Comparison of ENCODE assay signal across 10 mouse cellular contexts in the genomic region with DNA sequence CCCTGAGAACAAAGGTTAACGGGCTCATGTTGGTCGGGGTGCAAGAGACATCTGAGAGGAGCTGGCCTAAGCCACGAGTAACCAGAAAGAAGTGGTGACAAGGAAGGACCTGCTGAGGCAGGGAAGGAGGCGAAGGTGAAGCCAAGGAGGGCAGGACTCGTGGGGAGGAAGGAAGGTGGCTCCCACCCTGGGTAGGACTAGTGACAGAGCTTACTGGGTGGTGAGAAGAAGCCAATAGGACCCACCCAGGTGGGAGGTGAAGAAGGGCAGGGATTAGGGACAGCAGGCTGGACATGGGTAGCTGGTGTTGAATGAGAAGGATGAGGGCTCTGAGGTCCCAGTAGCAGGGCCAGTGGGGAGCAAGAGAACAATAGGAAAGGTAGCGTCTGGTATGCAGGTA. TPM values are rescaled to one million over a fixed set of nuclear protein-coding genes. Genes with fewer than 3 reads are reported as not detected.
A peak's percentile ranks its signal among the peaks of the same experiment; 100 is the strongest.
DNase-seq lines count a peak whose midpoint lies in the region; ATAC-seq and TF ChIP-seq lines count a peak whose summit lies in the region.
"Had no signal": no experiment of that assay in that cellular context is flagged by ENCODE, and none has a peak within 500 bp of the region (broad histone marks: within the 10 kb centered on the region; RNA-seq: fewer than 3 reads in every experiment).

No protein-coding gene starts in this region.

- DNase-seq in layer of hippocampus, adult 2 months (ENCODE audit: low spot score in 2 of 2): no peak
- DNase-seq in layer of hippocampus, postnatal 14 days (ENCODE audit: low spot score in 2 of 2): no peak
- DNase-seq in forebrain, embryonic 11.5 days (ENCODE audit: low spot score): no peak
- no peak for DNase-seq in cerebellum, adult 9-10 months
- DNase-seq in lung, postnatal 25 days (ENCODE audit: low spot score): no peak
- DNase-seq in lung, postnatal 4 days: no peak
- DNase-seq: kidney, postnatal 36 days; lung, postnatal 14 days had no signal

- no peak for ATAC-seq in forebrain, embryonic 11.5 days (replicated peaks; ENCODE audit: low FRiP score)
- no peak for ATAC-seq in hindbrain, embryonic 16.5 days
- ATAC-seq in midbrain, embryonic 16.5 days: no peak

- peaks cover 19% of the 10 kb centered on the region; the same call in 1 of the 2 replicates for H3K36me3 ChIP-seq in forebrain, embryonic 11.5 days (ENCODE audit: control insufficient read depth, insufficient read depth, low read length)
- H3K36me3 ChIP-seq in hindbrain, embryonic 16.5 days (ENCODE audit: control insufficient read depth, insufficient read depth, low read length): peaks cover 23% of the 10 kb centered on the region
- H3K36me3 ChIP-seq in midbrain, embryonic 16.5 days (ENCODE audit: control insufficient read depth, insufficient read depth, low read length): peaks cover 28% of the 10 kb centered on the region

- peak overlapping the region; percentile 68 for H3K9ac ChIP-seq in forebrain, embryonic 11.5 days (ENCODE audit: low read length)
- peak overlapping the region; percentile 47 for H3K9ac ChIP-seq in hindbrain, embryonic 16.5 days (ENCODE audit: low read depth, low read length)
- H3K9ac ChIP-seq in midbrain, embryonic 16.5 days (ENCODE audit: low read depth, low read length): peak overlapping the region; percentile 85

- H3K9me3 ChIP-seq in forebrain, embryonic 11.5 days (ENCODE audit: control insufficient read depth, low read length): no peaks in the 10 kb centered on the region
- no peaks in the 10 kb centered on the region for H3K9me3 ChIP-seq in hindbrain, embryonic 16.5 days (ENCODE audit: control insufficient read depth, low read length)
- no peaks in the 10 kb centered on the region for H3K9me3 ChIP-seq in midbrain, embryonic 16.5 days (replicated peaks; ENCODE audit: control insufficient read depth, low read length, poor library complexity, severe bottlenecking)

- H3K27me3 ChIP-seq in forebrain, embryonic 11.5 days (ENCODE audit: control insufficient read depth, insufficient read depth, low read length): no peaks in the 10 kb centered on the region
- H3K27me3 ChIP-seq in hindbrain, embryonic 16.5 days (replicated peaks; ENCODE audit: control insufficient read depth, insufficient read depth, low read length): no peaks in the 10 kb centered on the region
- no peaks in the 10 kb centered on the region for H3K27me3 ChIP-seq in midbrain, embryonic 16.5 days (ENCODE audit: control insufficient read depth, insufficient read depth, low read depth, low read length)

- WGBS in forebrain, embryonic 11.5 days: 20% methylated on average over 6 of the region's 6 CpGs
- WGBS in hindbrain, embryonic 16.5 days: 25% methylated on average over 6 of the region's 6 CpGs
- WGBS in midbrain, embryonic 16.5 days: 22% methylated on average over 6 of the region's 6 CpGs

- H3K4me2 ChIP-seq in forebrain, embryonic 11.5 days (ENCODE audit: low read depth, low read length, severe bottlenecking): peak overlapping the region; percentile 65
- H3K4me2 ChIP-seq in hindbrain, embryonic 16.5 days (ENCODE audit: low read length): peak overlapping the region; percentile 85
- peak overlapping the region; percentile 91 for H3K4me2 ChIP-seq in midbrain, embryonic 16.5 days (ENCODE audit: low read length)

- no peak for TF ChIP-seq CTCF in layer of hippocampus, adult 2 months (conservative IDR thresholded peaks at IDR 0.05)

- H3K4me3 ChIP-seq in layer of hippocampus, adult 2 months: peak overlapping the region; percentile 60
- H3K4me3 ChIP-seq in forebrain, embryonic 11.5 days (ENCODE audit: low read depth, low read length): peak overlapping the region; percentile 38
- no peak overlapping the region; the same call in 1 of the 2 replicates for H3K4me3 ChIP-seq in hindbrain, embryonic 16.5 days (ENCODE audit: low read length)
- H3K4me3 ChIP-seq in midbrain, embryonic 16.5 days (ENCODE audit: low read depth, low read length): peak overlapping the region; percentile 43

- peaks cover 39% of the 10 kb centered on the region for H3K4me1 ChIP-seq in forebrain, embryonic 11.5 days (replicated peaks; ENCODE audit: control insufficient read depth, insufficient read depth, low read length)
- H3K4me1 ChIP-seq in hindbrain, embryonic 16.5 days (ENCODE audit: control insufficient read depth, insufficient read depth, low read depth, low read length): peaks cover 46% of the 10 kb centered on the region
- peaks cover 51% of the 10 kb centered on the region for H3K4me1 ChIP-seq in midbrain, embryonic 16.5 days (ENCODE audit: control insufficient read depth, insufficient read depth, low read length)

- H3K27ac ChIP-seq in layer of hippocampus, adult 2 months: peak overlapping the region; percentile 77
- H3K27ac ChIP-seq in forebrain, embryonic 11.5 days (ENCODE audit: low read depth, low read length): no peak overlapping the region
- no peak overlapping the region for H3K27ac ChIP-seq in hindbrain, embryonic 16.5 days (ENCODE audit: low read depth, low read length)
- H3K27ac ChIP-seq in midbrain, embryonic 16.5 days (ENCODE audit: low read length): no peak overlapping the region

RNA-seq across cellular contexts. Expression of gene Syngap1, which starts 12.1 kb away (rescaled TPM):
- 100 to 1,000 TPM; 463 to 497 TPM for total RNA-seq in layer of hippocampus, adult 2 months (2021)
- 100 to 1,000 TPM; 512 to 532 TPM for total RNA-seq in layer of hippocampus, postnatal 14 days (2021)
- 3.2 and 4.2 TPM in 2 replicates for polyA plus RNA-seq in forebrain, embryonic 11.5 days (2014; fragmentation: Nextera tagmentation; extraction: Ambion mirVana)
- 2.5 and 4.9 TPM in 2 replicates for polyA plus RNA-seq in hindbrain, embryonic 16.5 days (2015; fragmentation: Nextera tagmentation; extraction: Ambion mirVana)
- polyA plus RNA-seq in midbrain, embryonic 16.5 days (2015; fragmentation: Nextera tagmentation; extraction: Ambion mirVana): 4.3 and 4.6 TPM in 2 replicates

RNA-seq across cellular contexts. Expression of gene Cuta, which starts 13.8 kb away (rescaled TPM):
- 10 to 100 TPM; 91.3 to 95.8 TPM for total RNA-seq in layer of hippocampus, adult 2 months (2021)
- 100 to 1,000 TPM; 109 to 115 TPM for total RNA-seq in layer of hippocampus, postnatal 14 days (2021)
- 141 and 154 TPM in 2 replicates for polyA plus RNA-seq in forebrain, embryonic 11.5 days (2014; fragmentation: Nextera tagmentation; extraction: Ambion mirVana)
- 140 and 150 TPM in 2 replicates for polyA plus RNA-seq in hindbrain, embryonic 16.5 days (2015; fragmentation: Nextera tagmentation; extraction: Ambion mirVana)
- 130 TPM in 2 replicates for polyA plus RNA-seq in midbrain, embryonic 16.5 days (2015; fragmentation: Nextera tagmentation; extraction: Ambion mirVana)

RNA-seq across cellular contexts. Expression of gene Zbtb9, which starts 19.8 kb away (rescaled TPM):
- total RNA-seq in layer of hippocampus, adult 2 months (2021): 10 to 100 TPM; 14.8 to 15.7 TPM
- 10 to 100 TPM; 11.7 to 14.1 TPM for total RNA-seq in layer of hippocampus, postnatal 14 days (2021)
- 13.7 and 13.9 TPM in 2 replicates for polyA plus RNA-seq in forebrain, embryonic 11.5 days (2014; fragmentation: Nextera tagmentation; extraction: Ambion mirVana)
- polyA plus RNA-seq in hindbrain, embryonic 16.5 days (2015; fragmentation: Nextera tagmentation; extraction: Ambion mirVana): 13.0 and 15.6 TPM in 2 replicates
- 13.8 and 15.9 TPM in 2 replicates for polyA plus RNA-seq in midbrain, embryonic 16.5 days (2015; fragmentation: Nextera tagmentation; extraction: Ambion mirVana)

RNA-seq across cellular contexts. Expression of gene Phf1, which starts 20.3 kb away (rescaled TPM):
- total RNA-seq in layer of hippocampus, adult 2 months (2021): 10 to 100 TPM; 31.4 to 33.9 TPM
- 10 to 100 TPM; 18.6 to 21.0 TPM for total RNA-seq in layer of hippocampus, postnatal 14 days (2021)
- polyA plus RNA-seq in forebrain, embryonic 11.5 days (2014; fragmentation: Nextera tagmentation; extraction: Ambion mirVana): 4.5 and 4.9 TPM in 2 replicates
- polyA plus RNA-seq in hindbrain, embryonic 16.5 days (2015; fragmentation: Nextera tagmentation; extraction: Ambion mirVana): 30.3 and 31.7 TPM in 2 replicates
- 24.5 and 28.0 TPM in 2 replicates for polyA plus RNA-seq in midbrain, embryonic 16.5 days (2015; fragmentation: Nextera tagmentation; extraction: Ambion mirVana)

RNA-seq across cellular contexts. Expression of gene Kifc5b, which starts 36.3 kb away (rescaled TPM):
- 1 to 10 TPM; 2.8 to 3.3 TPM for total RNA-seq in layer of hippocampus, adult 2 months (2021)
- 1 to 10 TPM; 2.7 to 3.1 TPM for total RNA-seq in layer of hippocampus, postnatal 14 days (2021)
- 11.1 and 11.3 TPM in 2 replicates for polyA plus RNA-seq in forebrain, embryonic 11.5 days (2014; fragmentation: Nextera tagmentation; extraction: Ambion mirVana)
- polyA plus RNA-seq in hindbrain, embryonic 16.5 days (2015; fragmentation: Nextera tagmentation; extraction: Ambion mirVana): 2.6 and 3.6 TPM in 2 replicates
- 2.3 and 3.3 TPM in 2 replicates for polyA plus RNA-seq in midbrain, embryonic 16.5 days (2015; fragmentation: Nextera tagmentation; extraction: Ambion mirVana)
